Mouse (Mus musculus): Measurements from ENCODE around the gene Nf1. TPM values are rescaled to one million over a fixed set of nuclear protein-coding genes. Genes with fewer than 3 reads are reported as not detected.

Nf1 gene
- total RNA-seq, 2 experiments from 2014 or later, result 15.8 to 17.4 TPM

Other genes with a start within 250 kb of the Nf1 start
- gene Ksr1, start 193.3 kb upstream of the Nf1 start, total RNA-seq (2021), result 10 to 100 TPM; 67.8 to 77.2 TPM
- gene Wsb1, start 85.0 kb upstream of the Nf1 start, total RNA-seq (2021), result 10 to 100 TPM in 1 of 2 experiments, 1 to 10 TPM in 1; 7.5 to 14.0 TPM
- not detected for gene Gm9964, start 42.8 kb upstream of the Nf1 start, total RNA-seq (2021)
- gene Omg, start 164.4 kb downstream of the Nf1 start, total RNA-seq (2021), result not detected
- under 1 TPM; 0.21 to 0.31 TPM for gene Evi2b, start 184.1 kb downstream of the Nf1 start, total RNA-seq (2021)
- under 1 TPM in 1 of 2 experiments, not detected in 1; 0.13 TPM for gene Evi2, start 190.9 kb downstream of the Nf1 start, total RNA-seq (2021)
- gene Evi2a, start 190.9 kb downstream of the Nf1 start, total RNA-seq (2021), result 1 to 10 TPM; 3.0 to 3.8 TPM

Data from gastrocnemius, postnatal 25 days (tissue).